Mouse (Mus musculus) C2C12 (cell line): Measurements from ENCODE around the gene Tmem262. TPM values are rescaled to one million over a fixed set of nuclear protein-coding genes. Genes with fewer than 3 reads are reported as not detected.
"Not testable (repeated sequence)": the region's sequence is repeated elsewhere in the genome, so short reads cannot be mapped to it uniquely, and the experiment has no call there.

Experiments used
- H3K27me3 ChIP-seq: one replicate; pipeline ENCODE4 v1.6.1; 2011; ENCODE audit not compliant: control insufficient read depth, insufficient read depth, insufficient read length
- H3K36me3 ChIP-seq: one replicate; pipeline ENCODE4 v1.6.1; 2011; ENCODE audit not compliant: control insufficient read depth, insufficient read depth
- H3K4me3 ChIP-seq: one replicate; pipeline ENCODE4 v1.5.1; 2011; ENCODE audit warnings: mild to moderate bottlenecking, control low read depth; ENCODE audit not compliant: poor library complexity, insufficient read depth, severe bottlenecking
- H3K79me2 ChIP-seq: one replicate; pipeline ENCODE4 v1.6.1; 2011; ENCODE audit not compliant: control insufficient read depth, insufficient read depth
- H3K79me3 ChIP-seq: one replicate; pipeline ENCODE4 v1.6.1; 2011; ENCODE audit warnings: low read depth, control low read depth
- H3ac ChIP-seq: one replicate; pipeline ENCODE3; 2011; ENCODE audit warnings: low read depth; ENCODE audit not compliant: control insufficient read depth, insufficient read length
- CEBPB ChIP-seq: IDR thresholded peaks from one replicate; pipeline ENCODE4 v1.6.1; 2011; ENCODE audit warnings: low read depth, mild to moderate bottlenecking, control low read depth, moderate library complexity
- CTCF ChIP-seq: IDR thresholded peaks from one replicate; pipeline ENCODE4 v1.5.1; 2011; ENCODE audit not compliant: control insufficient read depth, insufficient read depth, insufficient read length
- FOSL1 ChIP-seq: IDR thresholded peaks from one replicate; pipeline ENCODE4 v1.8.0; 2011; ENCODE audit warnings: mild to moderate bottlenecking, low read length; ENCODE audit not compliant: poor library complexity, insufficient read depth, severe bottlenecking
- MAX ChIP-seq: IDR thresholded peaks from one replicate; pipeline ENCODE4 v1.6.1; 2011; ENCODE audit warnings: mild to moderate bottlenecking, control low read depth
- MYOD1 ChIP-seq: IDR thresholded peaks from one replicate; pipeline ENCODE4 v1.6.1; 2011; ENCODE audit warnings: low read depth; ENCODE audit not compliant: control insufficient read depth, insufficient read length
- MYOG ChIP-seq: IDR thresholded peaks from one replicate; pipeline ENCODE4 v1.6.1; 2011; ENCODE audit not compliant: control insufficient read depth, insufficient read length; ENCODE audit errors: extremely low read depth
- USF1 ChIP-seq: IDR thresholded peaks from one replicate; pipeline ENCODE4 v1.6.1; 2011; ENCODE audit warnings: low read depth, mild to moderate bottlenecking, control low read depth, moderate library complexity
- polyA plus RNA-seq: library from polyadenylated mRNA; unstranded; fragments of >200 nt; fragmentation: generic; extraction: Trizol; gene quantifications from one replicate; pipeline ENCODE4 v1.2.1, GENCODE M21; 2012; ENCODE audit warnings: missing spikeins

The Tmem262 gene
- polyA plus RNA-seq, 1 experiment: not detected

GRCm38 (mm10) chr19:6040002-6040401 is 39.8 kb upstream of the Tmem262 start:
- no peak overlapping the region for H3ac ChIP-seq
- no peaks in the 10 kb centered on the region for H3K27me3 ChIP-seq
- no peak overlapping the region for H3K4me3 ChIP-seq
- H3K36me3 ChIP-seq: no peaks in the 10 kb centered on the region
- no peaks in the 10 kb centered on the region for H3K79me3 ChIP-seq
- TF ChIP-seq MYOG (no peak), CTCF (no peak), USF1 (no peak), CEBPB (no peak), MAX (no peak), FOSL1 (no peak), MYOD1 (no peak)
- H3K79me2 ChIP-seq: no peaks in the 10 kb centered on the region

DNA sequence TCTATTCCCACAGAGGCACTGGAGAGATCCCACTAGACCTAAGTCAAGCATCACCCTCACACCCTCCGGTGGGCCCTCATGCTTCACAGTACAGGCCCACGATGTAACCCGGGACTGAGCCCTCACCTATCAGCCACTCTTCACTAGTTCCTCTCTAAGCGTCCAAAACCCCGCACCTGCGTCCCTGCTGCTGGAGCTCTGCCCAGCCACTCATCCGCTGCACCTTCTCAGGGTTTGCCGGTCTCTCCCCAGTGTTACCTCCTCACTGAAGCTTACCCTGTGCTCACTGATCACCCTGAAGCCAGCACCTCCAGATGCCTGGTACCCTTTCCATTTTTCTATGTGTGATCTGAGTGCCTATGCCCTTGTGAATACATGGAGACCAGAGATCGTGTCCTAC is 37.5 kb upstream of the Tmem262 start:
- Histone ChIP-seq H3K79me3 (peaks cover under 1% of the 10 kb centered on the region), H3K36me3 (no peaks in the 10 kb centered on the region), H3ac (no peak overlapping the region), H3K27me3 (no peaks in the 10 kb centered on the region), H3K79me2 (peaks cover 4% of the 10 kb centered on the region), H3K4me3 (no peak overlapping the region)
- TF ChIP-seq FOSL1 (no peak), MAX (no peak), CEBPB (no peak), USF1 (no peak), MYOG (no peak), CTCF (no peak), MYOD1 (no peak)

DNA sequence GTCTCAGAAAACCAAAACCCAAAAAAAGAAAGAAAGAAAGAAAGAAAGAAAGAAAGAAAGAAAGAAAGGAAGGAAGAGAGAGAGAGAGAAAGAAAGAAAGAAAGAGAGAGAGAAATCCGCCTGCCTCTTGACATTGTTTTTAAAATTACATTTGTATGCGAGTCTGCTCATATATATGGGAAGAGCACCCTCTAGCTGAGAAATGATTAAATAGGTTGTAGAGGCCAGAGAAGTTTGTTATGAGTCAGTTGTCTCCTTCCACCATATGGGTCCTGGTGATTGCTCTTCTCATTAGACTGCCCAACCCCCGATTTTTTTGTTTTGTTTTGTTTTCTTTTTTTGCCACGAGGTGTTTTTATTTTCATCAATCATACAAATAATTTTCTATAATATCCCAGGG is 35.7 kb upstream of the Tmem262 start:
- not testable (repeated sequence) for H3K27me3 ChIP-seq, H3ac ChIP-seq

GRCm38 (mm10) chr19:6045366-6046293 is 34.2 kb upstream of the Tmem262 start:
- peak overlapping the region; percentile 58 for H3ac ChIP-seq
- peaks cover 25% of the 10 kb centered on the region for H3K36me3 ChIP-seq
- H3K27me3 ChIP-seq: no peaks in the 10 kb centered on the region
- peaks cover 14% of the 10 kb centered on the region for H3K79me3 ChIP-seq
- H3K4me3 ChIP-seq: peak overlapping the region; percentile 87
- peaks cover 20% of the 10 kb centered on the region for H3K79me2 ChIP-seq
- TF ChIP-seq MYOG (no peak), MAX (no peak), MYOD1 (no peak), USF1 (no peak), CEBPB (no peak), CTCF (no peak), FOSL1 (no peak)

More for the DNA sequence above, 35.7 kb upstream of the Tmem262 start:
- Histone ChIP-seq H3K79me3 (peaks cover 12% of the 10 kb centered on the region), H3K79me2 (peaks cover 20% of the 10 kb centered on the region)
- H3K36me3 ChIP-seq, H3K4me3 ChIP-seq: not testable (repeated sequence)

- TF ChIP-seq FOSL1: no peak
- TF ChIP-seq CEBPB: no peak
- TF ChIP-seq CTCF: no peak
- no peak for TF ChIP-seq MYOG
- no peak for TF ChIP-seq USF1
- TF ChIP-seq MAX: no peak
- no peak for TF ChIP-seq MYOD1
- H3K4me3 ChIP-seq: peak within 1 kb of the TSS; percentile 87
- H3ac ChIP-seq: peak within 1 kb of the TSS; percentile 96
- peaks cover 33% of the 10 kb centered on the region for H3K36me3 ChIP-seq
- H3K27me3 ChIP-seq: no peaks in the 10 kb centered on the region
- peaks cover 20% of the 10 kb centered on the region for H3K79me2 ChIP-seq
- peaks cover 14% of the 10 kb centered on the region for H3K79me3 ChIP-seq
These were observed 33.3 kb upstream of the Tmem262 start, which contains the start of gene Syvn1 for GRCm38 (mm10) chr19:6046294-6047153. TSS of gene Syvn1 (plus strand) at chr19:6046576.
